Mouse (Mus musculus) CD4-positive, CD25-positive, alpha-beta regulatory T cell, adult 2 months (primary cell): ENCODE measurements around the gene Trib3.

Experiments used
- DNase-seq: peaks from one replicate; pipeline ENCODE4 v3.0.0-alpha.2; 2012; ENCODE audit warnings: low read depth, low spot score

The Trib3 gene

GRCm38 (mm10) chr2:152343329-152344213 lies at the start of gene Trib3:
Gene Trib3, minus strand, starts transcription at chr2:152344032.
- DNase-seq: peak; percentile 93

GRCm38 (mm10) chr2:152393225-152394017 lies 49.6 kb upstream of the Trib3 start:
- no peak for DNase-seq

GRCm38 (mm10) chr2:152392786-152393185 lies 49.0 kb upstream of the Trib3 start:
- peak; percentile 75 for DNase-seq

- no peak for DNase-seq
Measured at GRCm38 (mm10) chr2:152384191-152384590, 40.4 kb upstream of the Trib3 start.

GRCm38 (mm10) chr2:152376345-152376741 lies 32.5 kb upstream of the Trib3 start, which contains the start of gene Nrsn2:
Gene Nrsn2, minus strand, starts transcription at chr2:152376638.
- DNase-seq: no peak

- DNase-seq: no peak
Measured at GRCm38 (mm10) chr2:152375652-152376344, 32.0 kb upstream of the Trib3 start.

GRCm38 (mm10) chr2:152373547-152373946 lies 29.7 kb upstream of the Trib3 start:
- no peak for DNase-seq

- DNase-seq: no peak
Measured at GRCm38 (mm10) chr2:152372661-152373060, 28.8 kb upstream of the Trib3 start.

GRCm38 (mm10) chr2:152372104-152372503 lies 28.3 kb upstream of the Trib3 start:
- DNase-seq: peak; percentile 66

- DNase-seq: peak; percentile 88
Measured at GRCm38 (mm10) chr2:152368532-152369140, 24.8 kb upstream of the Trib3 start.

GRCm38 (mm10) chr2:152367917-152368316 lies 24.1 kb upstream of the Trib3 start:
- no peak for DNase-seq

GRCm38 (mm10) chr2:152363245-152364147 lies 19.7 kb upstream of the Trib3 start:
- DNase-seq: peak; percentile 85

GRCm38 (mm10) chr2:152361193-152361592 lies 17.4 kb upstream of the Trib3 start:
- no peak for DNase-seq

- peak; percentile 47 for DNase-seq
Measured at GRCm38 (mm10) chr2:152360271-152360775, 16.5 kb upstream of the Trib3 start.

- peak; percentile 22 for DNase-seq
Measured at GRCm38 (mm10) chr2:152359616-152360015, 15.8 kb upstream of the Trib3 start.

GRCm38 (mm10) chr2:152358977-152359376 lies 15.1 kb upstream of the Trib3 start:
- DNase-seq: peak; percentile 63

- DNase-seq: no peak
Measured at GRCm38 (mm10) chr2:152357254-152357653, 13.4 kb upstream of the Trib3 start.

GRCm38 (mm10) chr2:152349842-152350540 lies 6.2 kb upstream of the Trib3 start:
- DNase-seq: no peak

- DNase-seq: no peak
Measured at GRCm38 (mm10) chr2:152349205-152349604, 5.4 kb upstream of the Trib3 start.
